Mouse (Mus musculus): ENCODE measurements around the gene Gm17949. TPM values are rescaled to one million over a fixed set of nuclear protein-coding genes. Genes with fewer than 3 reads are reported as not detected.

Gm17949 gene
- total RNA-seq, 1 experiment = not detected

- peaks cover 0 to 17% of the 10 kb centered on the region in 2 experiments; a peak in 2 of 4 replicates for H3K4me1 ChIP-seq (ENCODE audit: control insufficient read depth in 2 of 2, insufficient read depth in 2 of 2, low read length in 2 of 2, poor library complexity in 1 of 2)
- no peak within 1 kb of the TSS for H3K27ac ChIP-seq (ENCODE audit: insufficient read depth, low read depth, low read length, poor library complexity, severe bottlenecking)
- in situ Hi-C loops (cut with MboI; ENCODE audit: low sequenced_read_pairs in 2 of 2, unreplicated experiment in 2 of 2) = loop anchor here in 1 of 2 experiments (10.0 kb wide), 1 partner anchor 276 kb away; no protein-coding TSS in a partner anchor
- no peaks in the 10 kb centered on the region; the same call in 1 of the 2 replicates for H3K36me3 ChIP-seq (ENCODE audit: control insufficient read depth, insufficient read depth, low read length, poor library complexity, severe bottlenecking)
- TF ChIP-seq ZC3H11A (IDR thresholded peaks at IDR 0.05; ENCODE audit: borderline replicate concordance, low read depth, low read length) (no peak), HCFC1 (IDR thresholded peaks at IDR 0.05; ENCODE audit: borderline replicate concordance, insufficient read depth, low read length) (no peak), ZNF384 (IDR thresholded peaks at IDR 0.05; ENCODE audit: low read depth, low read length) (no peak), MAFK (IDR thresholded peaks at IDR 0.05; ENCODE audit: insufficient read depth, low read depth, low read length) (no peak), CHD2 (IDR thresholded peaks at IDR 0.05; ENCODE audit: low read depth, low read length) (no peak)
- no peaks in the 10 kb centered on the region for H3K9me3 ChIP-seq (ENCODE audit: control insufficient read depth, insufficient read depth, low read depth, low read length)
- peak within 1 kb of the TSS; percentile 77 for H3K9ac ChIP-seq (ENCODE audit: insufficient read depth, low read depth, low read length, poor library complexity, severe bottlenecking)
- H3K4me3 ChIP-seq (ENCODE audit: insufficient read depth in 1 of 2, low read depth in 1 of 2, low read length in 2 of 2, poor library complexity in 1 of 2, severe bottlenecking in 1 of 2) = peak within 1 kb of the TSS; percentile 92 to 98
- DNase-seq (ENCODE audit: low read depth, low spot score) = no peak
Measured at GRCm38 (mm10) chr17:57058891-57059485, 47.7 kb downstream of the Gm17949 start, which contains the start of gene Crb3. Gene Crb3, plus strand, starts transcription at chr17:57059105.

- Histone ChIP-seq H3K4me1 (ENCODE audit: control insufficient read depth in 2 of 2, insufficient read depth in 2 of 2, low read length in 2 of 2, poor library complexity in 1 of 2) (peaks cover 0 to 17% of the 10 kb centered on the region in 2 experiments; a peak in 2 of 4 replicates), H3K9ac (ENCODE audit: insufficient read depth, low read depth, low read length, poor library complexity, severe bottlenecking) (peak within 1 kb of the TSS; percentile 77), H3K4me3 (ENCODE audit: insufficient read depth in 1 of 2, low read depth in 1 of 2, low read length in 2 of 2, poor library complexity in 1 of 2, severe bottlenecking in 1 of 2) (peak within 1 kb of the TSS; percentile 92 to 98), H3K36me3 (ENCODE audit: control insufficient read depth, insufficient read depth, low read length, poor library complexity, severe bottlenecking) (no peaks in the 10 kb centered on the region; the same call in 1 of the 2 replicates), H3K27ac (ENCODE audit: insufficient read depth, low read depth, low read length, poor library complexity, severe bottlenecking) (no peak within 1 kb of the TSS), H3K9me3 (ENCODE audit: control insufficient read depth, insufficient read depth, low read depth, low read length) (no peaks in the 10 kb centered on the region)
- in situ Hi-C loops (cut with MboI; ENCODE audit: low sequenced_read_pairs in 2 of 2, unreplicated experiment in 2 of 2) = loop anchor here in 1 of 2 experiments (10.0 kb wide), 1 partner anchor 275 kb away; no protein-coding TSS in a partner anchor
- DNase-seq (ENCODE audit: low read depth, low spot score) = peak; percentile 71
- no peak for TF ChIP-seq MAFK (IDR thresholded peaks at IDR 0.05; ENCODE audit: insufficient read depth, low read depth, low read length)
- TF ChIP-seq ZC3H11A (IDR thresholded peaks at IDR 0.05; ENCODE audit: borderline replicate concordance, low read depth, low read length) = no peak
- TF ChIP-seq HCFC1 (IDR thresholded peaks at IDR 0.05; ENCODE audit: borderline replicate concordance, insufficient read depth, low read length) = no peak
- TF ChIP-seq ZNF384 (IDR thresholded peaks at IDR 0.05; ENCODE audit: low read depth, low read length) = no peak
- TF ChIP-seq CHD2 (IDR thresholded peaks at IDR 0.05; ENCODE audit: low read depth, low read length) = no peak
Measured at GRCm38 (mm10) chr17:57059486-57059977, 48.3 kb downstream of the Gm17949 start, which contains the start of gene Slc25a23. Gene Slc25a23, minus strand, starts transcription at chr17:57059863.

GRCm38 (mm10) chr17:57060231-57060801, 49.0 kb downstream of the Gm17949 start:
- TF ChIP-seq ZNF384 (IDR thresholded peaks at IDR 0.05; ENCODE audit: low read depth, low read length) (no peak), HCFC1 (IDR thresholded peaks at IDR 0.05; ENCODE audit: borderline replicate concordance, insufficient read depth, low read length) (no peak; the same call in 1 of the 2 replicates), CHD2 (IDR thresholded peaks at IDR 0.05; ENCODE audit: low read depth, low read length) (no peak), ZC3H11A (IDR thresholded peaks at IDR 0.05; ENCODE audit: borderline replicate concordance, low read depth, low read length) (no peak), MAFK (IDR thresholded peaks at IDR 0.05; ENCODE audit: insufficient read depth, low read depth, low read length) (no peak)
- in situ Hi-C loops (cut with MboI; ENCODE audit: low sequenced_read_pairs in 2 of 2, unreplicated experiment in 2 of 2) = no loop called here
- Histone ChIP-seq H3K9me3 (ENCODE audit: control insufficient read depth, insufficient read depth, low read depth, low read length) (no peaks in the 10 kb centered on the region), H3K36me3 (ENCODE audit: control insufficient read depth, insufficient read depth, low read length, poor library complexity, severe bottlenecking) (peaks cover 3% of the 10 kb centered on the region; the same call in 1 of the 2 replicates), H3K9ac (ENCODE audit: insufficient read depth, low read depth, low read length, poor library complexity, severe bottlenecking) (peak overlapping the region; percentile 41; the same call in 1 of the 2 replicates), H3K4me1 (ENCODE audit: control insufficient read depth in 2 of 2, insufficient read depth in 2 of 2, low read length in 2 of 2, poor library complexity in 1 of 2) (peaks cover 0 to 19% of the 10 kb centered on the region in 2 experiments; a peak in 2 of 4 replicates), H3K4me3 (ENCODE audit: insufficient read depth in 1 of 2, low read depth in 1 of 2, low read length in 2 of 2, poor library complexity in 1 of 2, severe bottlenecking in 1 of 2) (peak overlapping the region; percentile 92 to 98), H3K27ac (ENCODE audit: insufficient read depth, low read depth, low read length, poor library complexity, severe bottlenecking) (no peak overlapping the region)
- DNase-seq (ENCODE audit: low read depth, low spot score) = peak; percentile 94

- H3K4me1 ChIP-seq (ENCODE audit: control insufficient read depth in 2 of 2, insufficient read depth in 2 of 2, low read length in 2 of 2, poor library complexity in 1 of 2) = peaks cover 0 to 19% of the 10 kb centered on the region in 2 experiments; a peak in 2 of 4 replicates
- no peak for DNase-seq (ENCODE audit: low read depth, low spot score)
- peak overlapping the region in 1 of 2 experiments; percentile 92; a peak in 2 of 4 replicates for H3K4me3 ChIP-seq (ENCODE audit: insufficient read depth in 1 of 2, low read depth in 1 of 2, low read length in 2 of 2, poor library complexity in 1 of 2, severe bottlenecking in 1 of 2)
- peaks cover 5% of the 10 kb centered on the region; the same call in 1 of the 2 replicates for H3K36me3 ChIP-seq (ENCODE audit: control insufficient read depth, insufficient read depth, low read length, poor library complexity, severe bottlenecking)
- no peak overlapping the region for H3K9ac ChIP-seq (ENCODE audit: insufficient read depth, low read depth, low read length, poor library complexity, severe bottlenecking)
- no peak for TF ChIP-seq HCFC1 (IDR thresholded peaks at IDR 0.05; ENCODE audit: borderline replicate concordance, insufficient read depth, low read length)
- no peak for TF ChIP-seq ZNF384 (IDR thresholded peaks at IDR 0.05; ENCODE audit: low read depth, low read length)
- no peak for TF ChIP-seq CHD2 (IDR thresholded peaks at IDR 0.05; ENCODE audit: low read depth, low read length)
- no peak for TF ChIP-seq ZC3H11A (IDR thresholded peaks at IDR 0.05; ENCODE audit: borderline replicate concordance, low read depth, low read length)
- no peak for TF ChIP-seq MAFK (IDR thresholded peaks at IDR 0.05; ENCODE audit: insufficient read depth, low read depth, low read length)
- H3K9me3 ChIP-seq (ENCODE audit: control insufficient read depth, insufficient read depth, low read depth, low read length) = no peaks in the 10 kb centered on the region
- in situ Hi-C loops (cut with MboI; ENCODE audit: low sequenced_read_pairs in 2 of 2, unreplicated experiment in 2 of 2) = no loop called here
- no peak overlapping the region for H3K27ac ChIP-seq (ENCODE audit: insufficient read depth, low read depth, low read length, poor library complexity, severe bottlenecking)
Measured at GRCm38 (mm10) chr17:57061069-57061468, 49.8 kb downstream of the Gm17949 start.
